Mouse (Mus musculus) megakaryocyte, adult 5-6 weeks (primary cell): ENCODE measurements around the gene Gm10961. TPM values are rescaled to one million over a fixed set of nuclear protein-coding genes. Genes with fewer than 3 reads are reported as not detected.
"Not testable (repeated sequence)": the region's sequence is repeated elsewhere in the genome, so short reads cannot be mapped to it uniquely, and the experiment has no call there.

Source experiments
- ATAC-seq: 2 replicates; pipeline ENCODE4 v1.8.0; 2016; ENCODE audit warnings: mild to moderate bottlenecking, inconsistent platforms; ENCODE audit not compliant: poor library complexity, severe bottlenecking
- total RNA-seq, 2 experiments: library from RNA; stranded (forward) in 1 of 2; stranded (reverse) in 1 of 2; fragments of 153-499, 151-499 nt in 1 of 2; fragments of 221-1000, 200-1000 nt in 1 of 2; gene quantifications; 2 replicates each; pipeline versions ENCODE4 v1.2.3 to v1.2.4; 2015 to 2017

The Gm10961 gene
- total RNA-seq, 2 experiments from 2014 or later = not detected

DNA sequence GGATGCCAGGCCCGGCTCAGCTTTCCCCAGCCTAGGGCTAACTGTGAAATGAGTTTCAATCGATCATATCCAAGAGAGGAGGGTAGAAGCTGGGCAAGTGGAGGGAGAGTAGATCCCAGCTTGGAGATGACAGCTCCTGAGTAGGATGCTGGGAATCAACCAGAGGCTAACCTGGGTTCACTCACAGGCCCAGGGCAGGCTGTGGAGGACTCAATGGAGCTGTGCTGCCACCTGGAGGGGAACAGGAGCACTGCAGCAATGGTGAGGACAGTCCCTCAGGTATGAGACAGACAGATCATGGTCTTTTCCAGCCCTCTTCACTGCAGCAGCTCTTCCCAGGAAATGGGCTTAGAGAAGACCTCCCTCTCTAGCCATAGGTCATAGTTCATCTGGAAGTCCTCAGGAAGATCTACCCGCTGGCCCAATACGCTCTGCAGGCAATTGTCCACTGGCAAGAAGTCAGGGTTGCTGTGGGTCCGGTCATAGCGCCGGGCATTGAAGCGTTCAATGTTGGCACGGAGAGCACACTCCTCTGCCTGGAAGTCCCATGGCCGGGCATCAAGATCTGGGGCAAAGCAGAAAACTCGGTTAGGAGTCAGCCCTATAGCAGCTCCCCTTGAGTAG lies 18.1 kb upstream of the Gm10961 start:
- ATAC-seq = peak; percentile 86

GRCm38 (mm10) chr3:107617800-107618199 lies 13.3 kb upstream of the Gm10961 start:
- no peak for ATAC-seq

- ATAC-seq = no peak
These were observed 11.2 kb upstream of the Gm10961 start for GRCm38 (mm10) chr3:107619911-107620310.

- no peak for ATAC-seq
These were observed 9.6 kb upstream of the Gm10961 start for GRCm38 (mm10) chr3:107621286-107622075.

DNA sequence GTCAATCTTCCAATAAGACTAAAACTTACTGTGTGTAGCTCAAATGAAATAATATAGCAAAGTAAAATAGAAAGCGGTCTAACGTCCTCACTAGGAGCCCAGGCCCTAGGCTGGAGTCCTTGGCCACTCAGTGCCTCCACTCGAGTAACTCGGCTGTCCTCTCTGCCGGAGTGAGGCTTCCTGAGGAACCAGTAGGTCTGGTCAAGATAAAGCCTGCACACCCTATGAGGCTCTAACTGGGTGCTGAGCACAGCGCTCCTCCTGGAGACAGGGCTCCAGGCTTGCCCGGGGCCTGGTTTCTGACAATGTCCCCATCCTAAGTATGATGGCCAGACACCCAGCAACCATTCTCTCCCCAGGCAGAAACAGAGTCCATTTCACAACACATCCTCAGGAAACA lies 8.6 kb upstream of the Gm10961 start:
- no peak for ATAC-seq

GRCm38 (mm10) chr3:107624424-107624823 lies 6.7 kb upstream of the Gm10961 start:
- ATAC-seq = no peak

DNA sequence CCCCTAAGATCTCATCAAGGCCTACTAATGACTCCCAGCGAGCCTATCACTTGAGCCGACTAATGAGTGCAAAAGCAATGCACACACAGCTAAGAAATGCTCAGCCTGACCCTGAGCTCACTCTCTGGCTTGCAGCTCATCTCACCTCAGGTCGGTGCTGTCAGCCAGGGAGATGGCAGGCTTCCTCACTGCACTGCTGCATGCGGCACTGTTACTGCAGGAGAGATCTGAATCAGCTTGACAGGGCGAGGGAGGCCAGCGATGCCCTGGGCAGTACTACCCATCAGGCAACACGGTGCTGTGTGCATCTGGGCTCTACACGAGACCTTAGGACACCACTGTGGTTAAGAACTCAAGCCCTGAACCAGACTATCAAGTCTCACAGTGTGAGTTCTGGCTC lies 5.6 kb upstream of the Gm10961 start:
- peak; percentile 45 for ATAC-seq

- no peak for ATAC-seq
These were observed 4.4 kb upstream of the Gm10961 start for GRCm38 (mm10) chr3:107626751-107627150.

- ATAC-seq = no peak
These were observed 3.5 kb upstream of the Gm10961 start for GRCm38 (mm10) chr3:107627641-107628040.

- no peak for ATAC-seq
These were observed 2.6 kb upstream of the Gm10961 start for GRCm38 (mm10) chr3:107628551-107628950.

DNA sequence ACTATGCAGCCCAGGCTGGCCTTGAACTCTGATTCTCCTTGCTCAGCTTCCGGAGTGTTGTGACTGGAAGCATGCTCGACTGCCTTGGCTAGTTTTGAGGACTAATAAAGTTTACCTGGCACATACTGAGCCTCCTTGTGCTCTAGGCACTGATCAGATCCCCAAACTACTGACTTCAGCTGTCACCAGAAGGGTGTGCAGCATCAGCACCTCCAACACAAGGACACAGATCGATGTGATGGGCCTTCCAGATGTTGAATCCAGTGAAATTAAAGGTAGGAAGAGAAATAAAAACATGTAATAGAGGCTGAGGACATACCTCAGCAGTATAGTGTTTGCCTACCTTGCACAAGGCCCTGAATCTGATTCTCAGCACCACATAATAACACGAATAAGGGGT lies 1.7 kb upstream of the Gm10961 start:
- ATAC-seq = no peak

DNA sequence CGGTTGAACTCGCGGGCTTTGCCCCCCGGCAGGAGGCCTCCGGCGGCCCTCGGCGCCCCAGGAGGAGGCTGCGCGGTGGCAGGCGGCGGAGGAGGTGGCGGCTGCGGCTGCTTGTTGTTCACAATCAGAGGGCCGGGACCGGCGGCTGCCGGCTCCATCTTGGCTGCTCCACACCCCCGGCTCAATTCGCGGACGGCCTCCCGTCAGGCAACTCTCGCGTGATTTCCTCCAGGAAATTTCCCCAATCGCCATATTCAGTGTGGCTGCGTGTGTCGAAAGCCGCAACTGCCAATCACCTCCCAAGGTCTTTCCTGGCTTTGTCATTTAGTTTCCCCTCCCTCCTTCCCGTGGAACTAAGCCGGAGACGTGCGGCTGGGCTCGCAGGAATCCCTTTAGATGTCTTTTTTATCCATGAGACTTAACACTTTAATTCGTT lies 419 bp downstream of the Gm10961 start, which contains the start of gene Strip1:
Gene Strip1, minus strand, starts transcription at position 172 of the 436 bp plus-strand sequence.
- ATAC-seq = peak; percentile 97

DNA sequence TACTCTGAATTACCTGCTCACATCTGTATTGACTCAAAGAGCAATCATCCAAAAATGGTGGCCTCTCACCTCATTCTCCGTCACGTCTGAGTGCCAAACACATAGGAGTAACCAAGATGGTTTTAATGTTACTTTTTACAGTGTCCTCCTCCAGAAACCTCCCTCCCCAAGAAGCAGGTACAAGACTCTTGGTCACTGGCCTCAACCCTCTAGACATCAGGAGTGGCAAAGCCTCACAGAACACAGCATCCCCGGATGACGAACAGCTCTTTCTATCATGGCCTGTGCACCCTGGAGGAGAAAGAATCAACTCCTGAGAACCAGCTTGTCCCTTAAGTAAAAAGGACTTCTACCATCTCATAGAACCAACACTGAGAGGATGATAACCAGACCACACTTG lies 1.7 kb downstream of the Gm10961 start:
- no peak for ATAC-seq

DNA sequence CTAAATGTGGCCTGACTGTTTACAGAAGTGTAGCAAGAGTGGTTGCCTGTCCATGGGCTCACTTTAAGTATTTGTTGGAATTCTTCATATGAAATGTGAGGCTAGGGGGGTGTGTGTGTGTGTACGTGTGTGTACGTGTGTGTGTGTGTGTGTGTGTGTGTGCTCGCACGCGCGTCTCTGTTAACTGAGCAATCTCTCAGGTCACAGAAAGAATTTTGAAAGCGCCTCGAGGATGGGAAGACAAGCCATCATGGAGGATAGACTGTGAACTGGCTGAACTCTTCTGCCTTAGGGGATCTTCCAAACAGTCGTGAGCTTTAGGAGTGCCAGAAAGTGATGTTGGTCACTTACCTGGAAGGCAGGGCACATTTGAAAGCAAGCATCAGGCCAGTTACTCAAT lies 2.8 kb downstream of the Gm10961 start:
- no peak for ATAC-seq

- ATAC-seq = no peak
These were observed 4.7 kb downstream of the Gm10961 start for GRCm38 (mm10) chr3:107635836-107636235.

DNA sequence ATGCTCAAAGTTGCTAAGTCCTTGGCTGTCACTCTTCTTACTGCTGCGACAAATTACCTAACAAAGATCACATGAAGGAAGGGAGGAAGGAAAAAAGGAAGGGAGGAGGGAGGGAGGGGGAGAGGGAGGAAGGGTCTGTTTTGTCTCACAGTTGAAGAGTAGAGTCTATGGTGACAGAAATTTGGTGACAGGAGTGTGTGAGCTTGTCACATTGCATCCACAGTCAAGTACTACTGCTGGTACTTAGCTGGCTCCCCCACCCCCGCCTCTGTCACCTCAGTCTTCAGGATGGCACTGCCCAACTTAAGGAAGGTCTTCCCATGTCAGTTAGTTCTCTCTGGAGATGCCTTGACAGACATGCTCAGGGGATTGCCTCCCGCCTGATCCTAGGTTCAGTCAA lies 5.1 kb downstream of the Gm10961 start:
- no peak for ATAC-seq

GRCm38 (mm10) chr3:107637606-107638172 lies 6.6 kb downstream of the Gm10961 start:
- ATAC-seq = no peak

GRCm38 (mm10) chr3:107646947-107647346 lies 15.8 kb downstream of the Gm10961 start:
- ATAC-seq = no peak

DNA sequence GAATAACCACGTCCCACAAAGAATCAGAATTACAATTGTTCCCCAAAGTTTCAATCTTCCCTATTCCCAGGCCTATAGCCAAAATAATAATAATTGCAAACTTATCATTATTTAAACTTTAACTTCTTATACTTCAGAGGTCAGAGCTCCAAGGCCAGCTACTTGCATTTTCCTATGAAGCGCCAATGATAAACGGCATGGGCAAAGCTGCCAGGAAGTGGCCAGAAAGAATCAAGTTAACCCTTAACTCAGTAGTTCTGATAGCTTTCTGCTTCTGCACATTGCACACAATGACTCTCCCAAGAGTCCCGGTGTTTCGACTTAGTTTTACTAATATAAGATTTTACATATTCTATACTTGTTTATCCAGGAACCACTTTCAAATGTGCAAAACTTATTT lies 19.2 kb downstream of the Gm10961 start:
- ATAC-seq = not testable (repeated sequence)

- no peak for ATAC-seq
These were observed 21.8 kb downstream of the Gm10961 start for GRCm38 (mm10) chr3:107652968-107653367.

GRCm38 (mm10) chr3:107654861-107655260 lies 23.7 kb downstream of the Gm10961 start:
- ATAC-seq = no peak

DNA sequence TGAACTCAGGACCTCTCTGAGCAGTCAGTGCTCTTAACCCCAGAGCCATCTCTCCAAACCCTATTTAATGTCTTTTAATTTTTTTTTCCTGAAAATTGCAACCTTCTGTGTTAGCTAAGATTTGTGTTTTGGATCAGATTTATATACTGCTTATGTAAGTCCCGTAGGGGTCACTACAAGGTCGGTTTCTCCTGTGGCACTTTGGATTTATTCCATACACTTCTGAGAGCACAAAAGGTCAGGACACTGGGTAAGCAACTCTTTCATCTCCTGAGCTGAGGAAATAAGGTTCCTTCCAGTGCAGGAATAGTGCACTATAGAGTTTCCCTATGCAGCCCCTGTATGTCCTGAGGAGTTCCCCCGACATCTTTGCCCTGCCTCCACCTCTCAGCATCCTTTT lies 24.4 kb downstream of the Gm10961 start:
- ATAC-seq = no peak
